Mouse (Mus musculus) T-helper 17 cell (primary cell): Measurements from ENCODE around the gene Olfr890.
"Not testable (repeated sequence)": the region's sequence is repeated elsewhere in the genome, so short reads cannot be mapped to it uniquely, and the experiment has no call there.

Experiments
- in situ Hi-C, 2 experiments: fragments of 300-600 bp; cut with MboI, MseI; formaldehyde crosslinking; loops; 1 replicate in 1 of 2; 2 replicates in 1 of 2; pipeline ENCODE4 v1.15.1; 2025; ENCODE audit warnings: high pct_unique_total_duplicates in 2 of 2

The Olfr890 gene

DNA sequence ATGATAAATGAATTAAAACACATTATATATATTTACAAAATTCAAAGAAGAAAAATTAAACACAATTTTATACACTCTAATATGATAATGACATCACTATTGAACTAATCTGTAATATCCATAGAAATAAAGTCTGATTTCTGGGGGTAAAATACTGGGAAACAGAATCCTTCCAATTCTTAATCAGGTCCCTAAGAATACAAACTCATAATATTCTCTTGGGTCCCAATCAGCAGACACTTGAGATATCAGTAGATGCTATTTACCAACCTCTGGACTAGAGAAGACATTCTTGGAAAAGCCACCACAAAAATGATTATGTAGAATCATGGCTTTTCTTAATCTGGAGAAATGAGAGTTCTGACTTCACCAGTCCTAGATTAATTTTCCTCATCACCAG, at the start of gene Olfr890:
Gene Olfr890, plus strand, starts transcription at position 301 of the 400 bp plus-strand sequence.
- in situ Hi-C loops: no loop called here

DNA sequence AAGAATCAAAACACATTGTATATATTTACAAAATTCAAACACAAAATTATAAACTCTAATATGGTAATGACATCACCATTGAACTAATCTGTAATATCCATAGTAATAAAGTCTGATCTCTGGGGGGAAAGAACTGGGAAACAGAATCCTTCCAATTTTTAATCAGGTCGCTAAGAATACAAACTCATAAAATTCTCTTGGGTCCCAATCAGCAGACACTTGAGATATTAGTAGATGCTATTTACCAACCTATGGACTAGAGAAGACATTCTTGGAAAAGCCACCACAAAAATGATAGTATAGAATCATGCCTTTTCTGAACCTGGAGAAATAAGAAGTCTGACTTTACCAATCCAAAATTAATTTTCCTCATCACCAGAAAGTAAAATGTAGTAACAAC, 34.5 kb upstream of the Olfr890 start, which contains the start of gene Olfr888:
Gene Olfr888, plus strand, starts transcription at position 301 of the 400 bp plus-strand sequence.
- in situ Hi-C loops: no loop called here

DNA sequence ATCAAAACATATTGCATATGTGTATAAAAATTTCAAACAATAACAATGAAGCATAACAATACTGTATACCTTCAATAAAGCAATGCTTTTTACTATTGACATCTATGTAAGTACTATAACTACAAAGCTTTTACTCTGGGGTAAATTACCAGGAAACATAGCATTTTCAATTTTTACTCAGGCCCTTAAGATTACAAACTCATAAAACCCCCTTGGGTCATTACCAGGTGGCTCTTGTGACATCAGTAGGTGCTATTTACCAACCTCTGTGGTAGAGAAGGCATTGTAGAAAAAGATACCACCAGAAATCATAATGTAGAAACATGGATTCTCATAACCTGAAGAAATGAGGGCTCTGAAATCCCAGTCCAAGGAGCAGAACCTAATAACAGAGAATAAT, 27.4 kb upstream of the Olfr890 start, which contains the start of gene Olfr889:
Gene Olfr889, plus strand, starts transcription at position 301 of the 400 bp plus-strand sequence.
- in situ Hi-C loops: no loop called here

- in situ Hi-C loops: not testable (repeated sequence)
Measured at GRCm38 (mm10) chr9:38168341-38168740, 26.0 kb downstream of the Olfr890 start.

DNA sequence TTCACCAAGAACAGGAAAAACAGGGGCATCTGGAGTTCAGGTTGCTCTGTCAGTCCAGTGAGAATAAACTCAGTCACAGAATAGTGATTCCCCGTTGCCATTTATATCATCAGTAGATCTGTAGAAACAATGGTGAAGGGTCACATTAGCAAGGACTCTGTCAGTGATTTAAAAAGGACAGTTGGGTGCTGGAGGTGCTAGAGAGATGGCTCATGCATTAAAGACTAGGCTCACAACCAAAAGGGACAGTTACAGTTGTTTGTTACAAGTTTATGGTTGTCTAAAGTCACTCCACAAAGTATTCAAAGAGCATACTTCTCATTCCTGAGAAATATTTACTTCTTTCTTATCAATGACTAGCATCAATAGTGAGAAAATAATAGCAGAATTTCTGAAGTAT, 38.4 kb downstream of the Olfr890 start, which contains the start of gene Olfr891:
Gene Olfr891, minus strand, starts transcription at position 101 of the 400 bp plus-strand sequence.
- in situ Hi-C loops: no loop called here
